Mouse (Mus musculus): ENCODE measurements around the gene Gm28372. TPM values are rescaled to one million over a fixed set of nuclear protein-coding genes. Genes with fewer than 3 reads are reported as not detected.

Gm28372 gene
- total RNA-seq, 1 experiment from 2014 or later: not detected

DNA sequence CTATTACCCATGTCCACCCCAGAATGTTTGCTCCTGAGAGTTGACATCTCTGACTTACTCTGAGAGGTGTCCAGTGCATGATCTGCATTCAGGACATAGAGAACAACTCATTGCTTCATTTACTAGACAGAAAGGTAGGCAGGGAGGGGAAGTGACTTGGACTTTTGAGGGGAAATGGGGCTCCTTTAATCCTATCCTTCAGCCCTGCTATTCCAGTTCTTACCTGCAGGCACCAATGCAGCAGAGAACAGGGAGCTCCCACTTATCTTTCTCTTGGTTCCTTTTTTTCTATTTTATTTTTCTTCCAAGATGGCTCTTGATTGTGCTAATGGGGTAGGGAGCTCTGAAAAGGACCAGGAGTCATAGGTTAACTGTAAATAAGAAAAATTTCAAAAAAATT is 43.4 kb downstream of the Gm28372 start:
- no peak for ATAC-seq (replicated peaks; ENCODE audit: insufficient number of reproducible peaks, low FRiP score, low TSS enrichment, poor library complexity, severe bottlenecking)

DNA sequence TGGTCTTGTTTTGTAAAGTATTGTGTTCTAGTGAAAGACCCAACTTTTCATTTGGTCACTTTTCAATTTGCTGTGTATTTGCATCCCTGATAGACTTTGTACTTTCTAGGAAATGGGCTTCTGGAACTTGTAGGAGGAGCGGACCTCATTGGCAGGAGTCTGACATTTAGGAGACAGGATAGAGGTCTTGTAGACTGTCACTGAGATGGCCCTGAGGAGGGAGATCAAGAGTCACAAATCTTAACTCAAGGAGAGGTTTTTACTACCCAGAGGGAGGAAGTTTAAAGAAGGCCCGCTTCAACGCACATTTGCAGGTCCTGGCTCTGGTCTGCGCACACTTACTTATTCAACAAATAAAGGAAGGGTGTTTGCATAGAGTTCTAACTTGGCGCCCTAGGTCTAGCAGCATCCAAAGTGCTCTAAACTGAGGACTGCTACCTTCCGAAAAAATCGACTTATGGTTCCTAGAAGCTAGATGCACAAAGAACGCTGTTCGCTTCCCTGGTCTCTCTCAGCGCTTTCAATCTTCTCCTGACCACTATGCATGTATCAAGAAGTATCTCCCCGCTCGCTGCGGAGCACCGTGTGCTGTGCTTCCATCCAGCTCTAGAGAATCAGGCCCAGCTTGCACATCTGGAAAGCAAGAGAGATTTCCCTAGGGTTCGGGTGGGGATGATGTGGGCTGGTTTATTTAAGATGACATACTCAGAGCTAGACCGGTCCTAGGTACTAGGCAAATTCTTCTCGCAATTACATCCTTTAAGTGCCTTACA is 44.2 kb downstream of the Gm28372 start:
- no peak for ATAC-seq (replicated peaks; ENCODE audit: insufficient number of reproducible peaks, low FRiP score, low TSS enrichment, poor library complexity, severe bottlenecking)

DNA sequence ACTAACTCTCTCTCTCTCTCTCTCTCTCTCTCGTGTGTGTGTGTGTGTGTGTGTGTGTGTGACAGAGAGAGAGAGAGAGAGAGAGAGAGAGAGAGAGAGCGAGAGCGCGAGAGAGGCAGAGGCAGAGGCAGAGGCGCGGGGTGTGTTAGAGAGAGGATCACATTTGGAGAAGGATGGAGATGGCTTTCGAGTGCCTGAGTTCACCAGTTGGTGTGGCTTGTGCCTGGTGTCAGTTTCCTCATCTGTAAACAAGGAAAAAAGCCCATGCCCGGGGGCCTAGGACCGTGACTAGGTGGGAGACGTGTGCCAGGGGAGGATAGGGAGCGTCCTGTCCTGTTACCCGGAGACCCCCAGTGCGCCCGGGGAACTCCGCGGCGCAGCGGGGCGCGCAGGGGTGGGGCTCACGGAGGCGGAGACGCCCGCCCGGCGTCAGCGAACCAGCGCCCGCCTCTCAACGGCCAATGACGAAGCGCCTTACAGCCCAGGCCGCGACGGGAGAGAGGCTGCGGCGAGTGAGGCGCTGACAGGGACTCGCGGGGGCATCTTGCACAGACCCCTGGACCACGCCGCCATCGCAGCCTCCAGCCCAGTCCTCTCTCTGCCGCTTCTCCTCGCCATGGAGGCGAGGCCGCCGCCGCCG is 44.9 kb downstream of the Gm28372 start, which contains the start of gene Ptpra:
TSS of gene Ptpra (plus strand) at position 485 of the 640 bp plus-strand sequence.
- ATAC-seq (replicated peaks; ENCODE audit: insufficient number of reproducible peaks, low FRiP score, low TSS enrichment, poor library complexity, severe bottlenecking): peak; percentile 91

DNA sequence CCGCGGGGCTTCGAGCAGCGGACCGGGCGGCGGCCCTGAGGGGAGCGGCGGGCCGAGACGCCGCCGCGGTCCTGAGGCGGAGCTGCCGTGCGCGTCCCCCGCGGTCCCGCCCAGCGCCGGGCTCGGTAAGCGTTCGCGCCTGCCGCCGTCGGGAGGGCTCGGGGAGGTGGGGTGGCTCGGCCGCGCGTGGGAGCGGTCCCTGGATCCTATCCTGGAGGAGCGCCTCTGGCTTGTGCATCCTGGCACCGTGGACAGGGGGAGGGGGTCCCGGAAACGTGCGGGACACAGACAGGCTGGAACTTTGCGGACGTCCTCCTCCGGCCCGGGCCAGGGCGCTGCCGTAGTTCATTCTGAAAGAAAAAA is 45.4 kb downstream of the Gm28372 start:
- ATAC-seq (replicated peaks; ENCODE audit: insufficient number of reproducible peaks, low FRiP score, low TSS enrichment, poor library complexity, severe bottlenecking): peak; percentile 41; the same call in 1 of the 2 replicates

DNA sequence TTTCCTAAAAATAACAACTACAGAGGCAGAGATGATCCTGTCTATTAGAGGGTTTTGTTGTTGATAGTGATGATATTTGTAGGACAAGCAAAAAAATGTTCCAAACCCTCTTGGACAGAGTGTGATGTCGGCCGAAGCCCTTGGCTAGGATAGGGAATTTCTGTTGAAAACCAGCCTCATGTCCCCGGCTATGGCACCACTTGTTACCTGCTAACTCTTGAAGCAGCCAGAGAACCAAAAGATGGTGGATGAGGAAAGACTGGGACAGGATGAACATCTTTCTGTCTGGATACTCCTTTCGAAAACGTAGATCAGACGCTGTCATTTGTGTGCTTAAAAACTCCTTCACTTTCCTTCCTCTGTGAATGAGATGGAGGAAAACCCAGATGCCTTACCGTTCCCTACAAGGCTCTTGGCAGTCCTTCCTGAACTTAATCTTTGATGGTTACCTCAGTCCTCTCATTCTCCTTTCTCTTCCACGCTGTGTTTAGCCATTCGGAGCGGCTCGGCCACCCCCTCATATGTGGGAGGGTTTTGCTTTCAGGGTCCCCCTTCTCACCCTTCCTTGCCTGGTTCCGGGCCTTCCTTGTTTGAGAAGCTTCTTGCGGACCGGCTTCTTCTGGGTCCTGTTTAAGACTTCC is 46.2 kb downstream of the Gm28372 start:
- no peak for ATAC-seq (replicated peaks; ENCODE audit: insufficient number of reproducible peaks, low FRiP score, low TSS enrichment, poor library complexity, severe bottlenecking)

DNA sequence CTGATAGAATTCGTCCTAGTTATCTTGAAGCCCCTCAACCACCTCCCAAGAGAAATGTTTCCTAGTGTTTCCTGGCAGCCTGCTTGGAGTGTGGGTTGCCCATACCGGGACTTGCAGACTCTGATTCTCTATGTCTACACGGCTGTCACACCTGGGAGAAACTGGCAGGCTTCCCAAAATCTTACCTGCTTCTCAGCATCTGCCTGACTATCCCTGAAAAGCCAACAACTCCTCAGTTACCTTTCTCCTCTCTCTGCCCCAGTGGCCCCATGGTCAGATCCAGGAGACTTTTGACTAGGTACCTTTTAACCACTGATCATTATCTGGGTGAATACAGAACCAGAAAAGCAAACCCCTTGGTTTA is 46.7 kb downstream of the Gm28372 start:
- ATAC-seq (replicated peaks; ENCODE audit: insufficient number of reproducible peaks, low FRiP score, low TSS enrichment, poor library complexity, severe bottlenecking): no peak

DNA sequence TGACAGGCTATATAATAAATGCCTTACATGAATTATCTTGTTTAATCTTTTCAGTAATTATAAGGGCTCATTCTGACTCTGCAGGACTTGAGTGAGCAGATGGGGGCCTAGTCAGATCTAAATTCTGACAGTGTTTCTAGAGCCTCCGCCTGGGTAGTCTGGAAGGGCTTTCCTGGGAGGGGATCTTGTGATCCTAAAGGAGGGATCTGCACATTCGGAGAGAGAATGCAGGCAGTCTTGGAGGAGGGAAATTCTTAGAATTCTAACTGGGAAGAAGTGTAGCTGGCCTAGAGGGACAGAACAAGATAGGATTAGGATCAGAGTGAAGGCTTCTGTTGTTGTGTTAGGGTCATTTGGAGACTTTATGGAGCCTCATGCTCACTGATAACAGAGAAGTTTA is 47.2 kb downstream of the Gm28372 start:
- ATAC-seq (replicated peaks; ENCODE audit: insufficient number of reproducible peaks, low FRiP score, low TSS enrichment, poor library complexity, severe bottlenecking): no peak

DNA sequence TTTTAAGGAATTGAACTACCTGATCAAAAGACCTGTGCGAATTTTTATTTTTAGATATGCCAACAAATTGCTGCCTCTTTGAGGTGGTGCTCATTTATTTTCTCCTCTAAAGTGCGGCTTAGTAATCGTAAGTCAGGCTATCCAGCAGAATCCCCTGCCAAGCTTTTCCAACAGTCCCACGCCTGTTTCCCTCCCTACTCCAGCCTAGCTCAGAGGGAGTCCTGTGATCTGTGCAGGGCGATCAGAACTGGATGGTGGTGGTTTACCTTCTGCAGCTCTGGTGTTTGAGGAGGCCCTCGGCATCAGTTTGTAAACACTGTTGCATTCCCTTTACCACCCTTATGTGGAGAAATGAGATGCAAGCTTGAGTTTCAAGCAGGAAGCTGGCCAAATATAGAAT is 48.4 kb downstream of the Gm28372 start:
- ATAC-seq (replicated peaks; ENCODE audit: insufficient number of reproducible peaks, low FRiP score, low TSS enrichment, poor library complexity, severe bottlenecking): no peak

DNA sequence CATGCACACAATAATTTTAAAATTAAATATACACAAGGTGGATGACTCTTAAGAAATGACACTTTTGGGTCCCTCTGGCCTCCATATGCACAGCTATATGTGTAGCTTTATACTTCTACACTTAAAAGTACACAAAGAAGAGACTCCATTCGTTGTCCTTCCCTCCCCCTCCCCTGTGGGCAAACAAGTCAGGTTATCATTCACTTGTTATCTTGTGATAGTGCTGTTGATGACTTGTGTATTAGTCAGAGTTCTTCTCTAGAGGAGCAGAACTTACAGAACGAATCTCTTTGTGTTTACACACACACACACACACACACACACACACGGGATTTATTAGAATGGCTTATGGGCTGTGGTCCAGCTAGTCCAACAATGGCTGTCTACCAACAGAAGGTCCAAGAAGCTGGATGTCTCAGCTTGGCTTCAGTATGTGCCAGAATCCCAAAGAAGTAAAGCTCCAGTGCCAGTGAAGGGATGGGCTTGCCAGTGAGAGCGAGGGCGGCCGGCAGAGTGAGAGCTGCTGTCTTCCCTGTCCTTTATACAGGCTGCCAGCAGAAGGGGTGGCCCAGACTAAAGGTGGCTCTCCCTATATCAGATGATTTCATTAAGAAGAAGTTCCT is 49.8 kb downstream of the Gm28372 start:
- no peak for ATAC-seq (replicated peaks; ENCODE audit: insufficient number of reproducible peaks, low FRiP score, low TSS enrichment, poor library complexity, severe bottlenecking)

Other genes starting within 250 kb of the Gm28372 start
- gene Snrpb, start 225.8 kb upstream of the Gm28372 start, total RNA-seq (2017): 172 to 203 TPM (median 176 TPM) in 3 replicates
- gene Tmc2, start 210.0 kb upstream of the Gm28372 start, total RNA-seq (2017): not detected in 3 replicates
- gene Nop56, start 130.8 kb upstream of the Gm28372 start, total RNA-seq (2017): 156 to 208 TPM (median 163 TPM) in 3 replicates
- gene Idh3b, start 120.7 kb upstream of the Gm28372 start, total RNA-seq (2017): 103 to 169 TPM (median 112 TPM) in 3 replicates
- not detected in 3 replicates for gene Ebf4, start 110.1 kb upstream of the Gm28372 start, total RNA-seq (2017)
- 0.19 to 0.67 TPM in 2 of 3 replicates, not detected in the other for gene Cpxm1, start 7.7 kb upstream of the Gm28372 start, total RNA-seq (2017)
- not detected in 3 replicates for gene 1700020A23Rik, start within 50 bp of the Gm28372 start, total RNA-seq (2017)
- not detected in 3 replicates for gene Tmem239, start 1.2 kb downstream of the Gm28372 start, total RNA-seq (2017)
- gene Vps16, start 19.1 kb downstream of the Gm28372 start, total RNA-seq (2017): 199 to 267 TPM (median 223 TPM) in 3 replicates
- gene Pced1a, start 19.5 kb downstream of the Gm28372 start, total RNA-seq (2017): 20.8 to 40.3 TPM (median 22.5 TPM) in 3 replicates
- gene Ptpra, start 45.0 kb downstream of the Gm28372 start, total RNA-seq (2017): 103 to 177 TPM (median 151 TPM) in 3 replicates
- 12.2 to 32.6 TPM (median 25.0 TPM) in 3 replicates for gene Mrps26, start 158.5 kb downstream of the Gm28372 start, total RNA-seq (2017)
- not detected in 3 replicates for gene Oxt, start 170.9 kb downstream of the Gm28372 start, total RNA-seq (2017)
- gene Avp, start 177.3 kb downstream of the Gm28372 start, total RNA-seq (2017): not detected in 3 replicates
- gene Fastkd5, start 224.8 kb downstream of the Gm28372 start, total RNA-seq (2017): 5.1 to 10.8 TPM (median 9.0 TPM) in 3 replicates
- 2.9 to 5.1 TPM (median 3.5 TPM) in 3 replicates for gene Ubox5, start 224.8 kb downstream of the Gm28372 start, total RNA-seq (2017)
- gene Lzts3, start 237.6 kb downstream of the Gm28372 start, total RNA-seq (2017): 0.29 to 0.95 TPM (median 0.85 TPM) in 3 replicates

Data from monocyte, adult 5-6 weeks (primary cell).